ENCODE assay signal across 8 mouse cellular contexts in genomic region chr6:125166051-125166751, GRCm38 (mm10). TPM values are rescaled to one million over a fixed set of nuclear protein-coding genes. Genes with fewer than 3 reads are reported as not detected.
DNase-seq lines count a peak whose midpoint lies in the region; ATAC-seq and TF ChIP-seq lines count a peak whose summit lies in the region.

Gene Gapdh, minus strand, starts transcription at chr6:125166467.

- H3K4me2 ChIP-seq in heart, embryonic 13.5 days, result peak within 1 kb of the TSS; percentile 73
- H3K4me2 ChIP-seq in kidney, embryonic 16.5 days (replicated peaks; ENCODE audit: low read depth, low read length), result peak within 1 kb of the TSS; percentile 80
- peak within 1 kb of the TSS; percentile 93 for H3K4me2 ChIP-seq in liver, embryonic 14.5 days (ENCODE audit: low read depth)

- peak within 1 kb of the TSS; percentile 87 for H3K9ac ChIP-seq in ES-Bruce4 (ENCODE audit: low read depth, poor library complexity, severe bottlenecking)
- peak within 1 kb of the TSS; percentile 100 for H3K9ac ChIP-seq in heart, embryonic 13.5 days
- H3K9ac ChIP-seq in kidney, embryonic 16.5 days (replicated peaks; ENCODE audit: low read length), result peak within 1 kb of the TSS; percentile 96
- peak within 1 kb of the TSS; percentile 91 for H3K9ac ChIP-seq in liver, embryonic 14.5 days (replicated peaks)

- under 1% methylated on average over 17 of the region's 18 CpGs for WGBS in heart, embryonic 13.5 days
- under 1% methylated on average over 18 of the region's 18 CpGs for WGBS in kidney, embryonic 16.5 days
- WGBS in liver, embryonic 14.5 days (ENCODE audit: insufficient replicate concordance), result under 1% methylated on average over 18 of the region's 18 CpGs

- no peaks in the 10 kb centered on the region for H3K27me3 ChIP-seq in ES-Bruce4 (ENCODE audit: control insufficient read depth, insufficient read depth, low read length, poor library complexity, severe bottlenecking)
- H3K27me3 ChIP-seq in heart, embryonic 13.5 days (replicated peaks), result no peaks in the 10 kb centered on the region
- no peaks in the 10 kb centered on the region for H3K27me3 ChIP-seq in kidney, embryonic 16.5 days (ENCODE audit: insufficient read depth, low read length)
- no peaks in the 10 kb centered on the region for H3K27me3 ChIP-seq in liver, embryonic 14.5 days (ENCODE audit: control insufficient read depth, insufficient read depth, low read length)

- no peaks in the 10 kb centered on the region for H3K9me3 ChIP-seq in ES-Bruce4 (replicated peaks; ENCODE audit: control insufficient read depth, insufficient read depth, low read length, poor library complexity, severe bottlenecking)
- H3K9me3 ChIP-seq in heart, embryonic 13.5 days, result no peaks in the 10 kb centered on the region
- no peaks in the 10 kb centered on the region for H3K9me3 ChIP-seq in kidney, embryonic 16.5 days (ENCODE audit: low read length)
- H3K9me3 ChIP-seq in liver, embryonic 14.5 days (ENCODE audit: control insufficient read depth, low read length), result no peaks in the 10 kb centered on the region

- TF ChIP-seq POLR2A in ES-Bruce4 (IDR thresholded peaks at IDR 0.05; ENCODE audit: insufficient read depth, low read length), result no peak
- peak; percentile 75 for TF ChIP-seq POLR2A in embryonic fibroblast, embryonic 13.5 days (IDR thresholded peaks at IDR 0.05; ENCODE audit: low read depth, low read length)

- peaks cover 5% of the 10 kb centered on the region for H3K4me1 ChIP-seq in ES-Bruce4 (ENCODE audit: control insufficient read depth, insufficient read depth, low read length)
- peaks cover 10% of the 10 kb centered on the region; the same call in 1 of the 2 replicates for H3K4me1 ChIP-seq in embryonic fibroblast, embryonic 13.5 days (ENCODE audit: control insufficient read depth, insufficient read depth, low read length)
- peaks cover 55% of the 10 kb centered on the region for H3K4me1 ChIP-seq in heart, embryonic 13.5 days
- peaks cover 42% of the 10 kb centered on the region for H3K4me1 ChIP-seq in kidney, embryonic 16.5 days (ENCODE audit: insufficient read depth, low read length)
- H3K4me1 ChIP-seq in liver, embryonic 14.5 days (replicated peaks; ENCODE audit: control insufficient read depth in 2 of 2, insufficient read depth in 2 of 2, low read length in 1 of 2), result peaks cover 16 to 32% of the 10 kb centered on the region in 2 experiments

- peak within 1 kb of the TSS; percentile 96 for H3K4me3 ChIP-seq in ES-Bruce4 (ENCODE audit: low read depth, low read length)
- peak within 1 kb of the TSS; percentile 86 for H3K4me3 ChIP-seq in embryonic fibroblast, embryonic 13.5 days (ENCODE audit: insufficient read depth, low read length)
- peak within 1 kb of the TSS; percentile 98 for H3K4me3 ChIP-seq in heart, embryonic 13.5 days
- H3K4me3 ChIP-seq in kidney, embryonic 16.5 days (ENCODE audit: low read length), result peak within 1 kb of the TSS; percentile 93
- peak within 1 kb of the TSS; percentile 79 to 93 for H3K4me3 ChIP-seq in liver, embryonic 14.5 days (ENCODE audit: insufficient read depth in 1 of 2, low read depth in 2 of 2, low read length in 2 of 2)

- peaks cover 59% of the 10 kb centered on the region for H3K36me3 ChIP-seq in ES-Bruce4 (ENCODE audit: control insufficient read depth, insufficient read depth, low read length, poor library complexity, severe bottlenecking)
- H3K36me3 ChIP-seq in heart, embryonic 13.5 days, result peaks cover 71% of the 10 kb centered on the region
- peaks cover 60% of the 10 kb centered on the region for H3K36me3 ChIP-seq in kidney, embryonic 16.5 days (ENCODE audit: insufficient read depth, low read length)
- H3K36me3 ChIP-seq in liver, embryonic 14.5 days (replicated peaks; ENCODE audit: control insufficient read depth, insufficient read depth, low read depth), result peaks cover 51% of the 10 kb centered on the region

- TF ChIP-seq EP300 in ES-Bruce4 (IDR thresholded peaks at IDR 0.05; ENCODE audit: insufficient read depth, low read depth, low read length), result no peak
- no peak for TF ChIP-seq EP300 in liver, embryonic 14.5 days (IDR thresholded peaks at IDR 0.05; ENCODE audit: low read depth)

- peak; percentile 72 for ATAC-seq in heart, embryonic 13.5 days (ENCODE audit: extremely low read depth, insufficient number of reproducible peaks, low FRiP score, low TSS enrichment)
- peak; percentile 73 for ATAC-seq in kidney, embryonic 16.5 days (ENCODE audit: low FRiP score, low TSS enrichment)
- peak; percentile 46 for ATAC-seq in liver, embryonic 14.5 days (ENCODE audit: insufficient read depth)

- no peak for TF ChIP-seq CTCF in ES-Bruce4 (IDR thresholded peaks at IDR 0.05; ENCODE audit: low read depth, low read length)
- TF ChIP-seq CTCF in embryonic fibroblast, embryonic 13.5 days (IDR thresholded peaks at IDR 0.05; ENCODE audit: borderline replicate concordance, insufficient read depth, low read length), result no peak
- no peak for TF ChIP-seq CTCF in liver, embryonic 14.5 days (IDR thresholded peaks at IDR 0.05; ENCODE audit: low read depth)

- H3K27ac ChIP-seq in ES-Bruce4 (ENCODE audit: insufficient read depth, low read length), result peak within 1 kb of the TSS; percentile 82
- peak within 1 kb of the TSS; percentile 96 for H3K27ac ChIP-seq in embryonic fibroblast, embryonic 13.5 days (ENCODE audit: insufficient read depth, low read length)
- H3K27ac ChIP-seq in heart, embryonic 13.5 days (replicated peaks), result peak within 1 kb of the TSS; percentile 99
- H3K27ac ChIP-seq in kidney, embryonic 16.5 days (ENCODE audit: low read length), result peak within 1 kb of the TSS; percentile 95
- peak within 1 kb of the TSS; percentile 83 for H3K27ac ChIP-seq in liver, embryonic 14.5 days

- DNase-seq in adrenal gland, postnatal 25 days, result peak; percentile 86
- DNase-seq in liver, embryonic 14.5 days (ENCODE audit: low read depth in 3 of 3, low spot score in 3 of 3), result no peak
- DNase-seq in neural tube, embryonic 10.5 days (ENCODE audit: extremely low spot score, low spot score), result peak; percentile 71
- peak; percentile 87 for DNase-seq in yolk sac, embryonic 10.5 days (ENCODE audit: low spot score)

RNA-seq across cellular contexts. Expression of gene Gapdh, which starts in this region (rescaled TPM):
- 933 and 990 TPM in 2 replicates for polyA plus RNA-seq in ES-Bruce4 (2011; ENCODE audit: insufficient read depth, insufficient read length, low read depth, missing spikeins)
- 1,475 and 1,510 TPM in 2 replicates for total RNA-seq in adrenal gland, postnatal 25 days (2021)
- 571 and 859 TPM in 2 replicates for polyA plus RNA-seq in embryonic fibroblast, embryonic 13.5 days (2011; ENCODE audit: insufficient read length, low read depth, missing spikeins)
- 4,266 and 4,534 TPM in 2 replicates for polyA plus RNA-seq in heart, embryonic 13.5 days (2015; fragmentation: Nextera tagmentation; extraction: Ambion mirVana)
- 2,036 and 2,102 TPM in 2 replicates for polyA plus RNA-seq in kidney, embryonic 16.5 days (2015; fragmentation: Nextera tagmentation; extraction: Ambion mirVana)
- 1,485 and 1,875 TPM in 2 replicates for polyA plus RNA-seq in liver, embryonic 14.5 days (2012; rRNA removed)
- polyA plus RNA-seq in liver, embryonic 14.5 days (2014; fragmentation: Nextera tagmentation; extraction: Ambion mirVana), result 960 and 1,040 TPM in 2 replicates

Comparison
In these comparisons a context has a peak if more than half of its experiments do, and no peak if none do; other contexts are left out.
1. DNase-seq: peak in adrenal gland, postnatal 25 days (single experiment), neural tube, embryonic 10.5 days (single experiment) and yolk sac, embryonic 10.5 days (single experiment); none in liver, embryonic 14.5 days (0 of 3).
2. Peak in every context shown above with its lines, with median percentiles within 50 percentile points of each other: H3K27ac ChIP-seq, H3K4me3 ChIP-seq, H3K9ac ChIP-seq, ATAC-seq and H3K4me2 ChIP-seq.